ENCODE assay signal across 18 mouse cellular contexts in the genomic region with DNA sequence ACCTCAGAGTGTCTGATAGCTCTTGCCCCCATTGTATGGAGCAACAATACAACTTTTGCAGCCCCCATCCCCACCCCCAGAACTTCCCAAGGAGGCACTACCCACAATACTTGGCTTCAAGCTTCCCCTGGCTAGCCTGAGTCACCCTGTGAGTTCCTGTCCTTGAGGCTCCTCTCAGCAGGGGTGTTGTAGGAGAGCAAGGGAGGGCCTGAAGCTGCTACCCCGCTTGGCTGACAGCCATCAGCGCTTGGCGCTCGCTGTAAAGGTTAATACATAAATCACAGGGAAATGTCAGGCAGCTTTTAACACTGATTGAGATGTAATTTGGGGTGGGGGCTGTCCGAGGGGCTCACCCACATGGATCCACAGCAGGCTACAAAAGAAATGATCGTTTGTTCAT. TPM values are rescaled to one million over a fixed set of nuclear protein-coding genes. Genes with fewer than 3 reads are reported as not detected.
A peak's percentile ranks its signal among the peaks of the same experiment; 100 is the strongest.
DNase-seq lines count a peak whose midpoint lies in the region; ATAC-seq and TF ChIP-seq lines count a peak whose summit lies in the region.
"Had no signal": no experiment of that assay in that cellular context is flagged by ENCODE, and none has a peak within 500 bp of the region (broad histone marks: within the 10 kb centered on the region; RNA-seq: fewer than 3 reads in every experiment).

No protein-coding gene starts in this region.

- 43% methylated on average over 6 of the region's 6 CpGs for WGBS in embryonic facial prominence, embryonic 14.5 days
- WGBS in embryonic facial prominence, embryonic 10.5 days: 70% methylated on average over 6 of the region's 6 CpGs
- WGBS in kidney, postnatal 0 days: 8% methylated on average over 6 of the region's 6 CpGs
- 22% methylated on average over 6 of the region's 6 CpGs for WGBS in kidney, embryonic 14.5 days

- no peak for ATAC-seq in embryonic facial prominence, embryonic 14.5 days (ENCODE audit: low read depth)
- ATAC-seq in kidney, postnatal 0 days (replicated peaks; ENCODE audit: low FRiP score, low read depth): peak; percentile 52; the same call in 1 of the 2 replicates
- ATAC-seq in kidney, embryonic 14.5 days (ENCODE audit: low FRiP score, low TSS enrichment): no peak

- H3K27me3 ChIP-seq in embryonic facial prominence, embryonic 14.5 days (replicated peaks; ENCODE audit: control insufficient read depth, insufficient read depth, low read length): no peaks in the 10 kb centered on the region
- H3K27me3 ChIP-seq in embryonic facial prominence, embryonic 10.5 days (replicated peaks; ENCODE audit: low read depth, poor library complexity, severe bottlenecking): no peaks in the 10 kb centered on the region
- H3K27me3 ChIP-seq in kidney, postnatal 0 days (ENCODE audit: insufficient read depth, low read length): no peaks in the 10 kb centered on the region
- H3K27me3 ChIP-seq in kidney, embryonic 14.5 days (ENCODE audit: control insufficient read depth, insufficient read depth, low read length): no peaks in the 10 kb centered on the region
- H3K27me3 ChIP-seq: neural tube, embryonic 12.5 days had no signal

- no peak for TF ChIP-seq CTCF in kidney, postnatal 0 days (IDR thresholded peaks at IDR 0.05; ENCODE audit: low read depth)

- no peak overlapping the region for H3K4me3 ChIP-seq in embryonic facial prominence, embryonic 14.5 days (ENCODE audit: low read depth, low read length)
- H3K4me3 ChIP-seq in embryonic facial prominence, embryonic 10.5 days: no peak overlapping the region
- no peak overlapping the region for H3K4me3 ChIP-seq in kidney, postnatal 0 days (replicated peaks; ENCODE audit: low read depth, low read length)
- no peak overlapping the region for H3K4me3 ChIP-seq in kidney, embryonic 14.5 days (ENCODE audit: low read length)
- H3K4me3 ChIP-seq: erythroblast, embryonic 14.5 days; neural tube, embryonic 12.5 days had no signal

- no peak overlapping the region for H3K27ac ChIP-seq in embryonic facial prominence, embryonic 14.5 days (replicated peaks; ENCODE audit: low read depth, low read length)
- H3K27ac ChIP-seq in embryonic facial prominence, embryonic 10.5 days (replicated peaks): no peak overlapping the region
- no peak overlapping the region for H3K27ac ChIP-seq in kidney, postnatal 0 days
- H3K27ac ChIP-seq in kidney, embryonic 14.5 days (ENCODE audit: low read depth, low read length): no peak overlapping the region
- H3K27ac ChIP-seq: liver, embryonic 14.5 days; neural tube, embryonic 12.5 days had no signal

- no peaks in the 10 kb centered on the region for H3K4me1 ChIP-seq in embryonic facial prominence, embryonic 14.5 days (ENCODE audit: control insufficient read depth, insufficient read depth, low read length)
- H3K4me1 ChIP-seq in embryonic facial prominence, embryonic 10.5 days: peaks cover under 1% of the 10 kb centered on the region
- peaks cover 6% of the 10 kb centered on the region; the same call in 1 of the 2 replicates for H3K4me1 ChIP-seq in kidney, postnatal 0 days (replicated peaks; ENCODE audit: insufficient read depth, low read length)
- H3K4me1 ChIP-seq in kidney, embryonic 14.5 days (ENCODE audit: control insufficient read depth, insufficient read depth, low read length): peaks cover 5% of the 10 kb centered on the region; the same call in 1 of the 2 replicates

- no peak overlapping the region for H3K4me2 ChIP-seq in embryonic facial prominence, embryonic 14.5 days (ENCODE audit: low read depth, low read length)
- H3K4me2 ChIP-seq in kidney, postnatal 0 days (ENCODE audit: low read length): no peak overlapping the region
- no peak overlapping the region for H3K4me2 ChIP-seq in kidney, embryonic 14.5 days (replicated peaks; ENCODE audit: low read depth, low read length)
- H3K4me2 ChIP-seq: neural tube, embryonic 12.5 days had no signal

- peak; percentile 54 for DNase-seq in embryonic facial prominence, embryonic 14.5 days (ENCODE audit: low spot score)
- DNase-seq in embryonic facial prominence, embryonic 10.5 days (ENCODE audit: low spot score): no peak
- peak; percentile 42 for DNase-seq in kidney, postnatal 0 days (ENCODE audit: low spot score)
- DNase-seq in MN1 (ENCODE audit: low spot score): peak; percentile 37
- peak; percentile 11 for DNase-seq in fibroblast of lung, adult 2 months (ENCODE audit: low read depth)
- no peak for DNase-seq in left cerebral cortex, adult 8-10 months (ENCODE audit: low spot score in 2 of 2)
- DNase-seq in layer of hippocampus, adult 9-10 months (ENCODE audit: low spot score): no peak
- DNase-seq: cerebellum, postnatal 14 days; heart, postnatal 10 days; thymus, adult 18-20 months had no signal

- H3K9me3 ChIP-seq in embryonic facial prominence, embryonic 14.5 days (ENCODE audit: control insufficient read depth, low read length): no peaks in the 10 kb centered on the region
- no peaks in the 10 kb centered on the region for H3K9me3 ChIP-seq in embryonic facial prominence, embryonic 10.5 days
- H3K9me3 ChIP-seq in kidney, postnatal 0 days (replicated peaks; ENCODE audit: low read length): no peaks in the 10 kb centered on the region
- H3K9me3 ChIP-seq in kidney, embryonic 14.5 days (ENCODE audit: control insufficient read depth, low read length): no peaks in the 10 kb centered on the region
- H3K9me3 ChIP-seq: neural tube, embryonic 12.5 days had no signal

- no peaks in the 10 kb centered on the region for H3K36me3 ChIP-seq in embryonic facial prominence, embryonic 14.5 days (ENCODE audit: control insufficient read depth, insufficient read depth, low read length)
- no peaks in the 10 kb centered on the region for H3K36me3 ChIP-seq in embryonic facial prominence, embryonic 10.5 days (replicated peaks)
- no peaks in the 10 kb centered on the region for H3K36me3 ChIP-seq in kidney, postnatal 0 days (ENCODE audit: insufficient read depth, low read length)
- no peaks in the 10 kb centered on the region for H3K36me3 ChIP-seq in kidney, embryonic 14.5 days (ENCODE audit: control insufficient read depth, insufficient read depth, low read length)
- H3K36me3 ChIP-seq: neural tube, embryonic 12.5 days had no signal

- 0 out of 2 replicates have a peak overlapping the region, but pooled peaks have one; percentile 5 for H3K9ac ChIP-seq in embryonic facial prominence, embryonic 14.5 days (ENCODE audit: low read depth, low read length)
- no peak overlapping the region for H3K9ac ChIP-seq in kidney, postnatal 0 days (ENCODE audit: low read depth, low read length)
- no peak overlapping the region for H3K9ac ChIP-seq in kidney, embryonic 14.5 days (ENCODE audit: low read depth, low read length)
- H3K9ac ChIP-seq: liver, embryonic 14.5 days; neural tube, embryonic 12.5 days had no signal

RNA-seq across cellular contexts. Expression of a gene that starts 13.5 kb away (rescaled TPM):
- polyA plus RNA-seq in embryonic facial prominence, embryonic 14.5 days (2014; fragmentation: Nextera tagmentation; extraction: Ambion mirVana): not detected in 2 replicates
- polyA plus RNA-seq in embryonic facial prominence, embryonic 10.5 days (2016; fragmentation: Nextera tagmentation; extraction: Ambion mirVana): not detected in 2 replicates
- not detected in 2 replicates for polyA plus RNA-seq in kidney, postnatal 0 days (2015; fragmentation: Nextera tagmentation; extraction: Ambion mirVana)
- polyA plus RNA-seq in kidney, embryonic 14.5 days (2014; fragmentation: Nextera tagmentation; extraction: Ambion mirVana): not detected in 2 replicates
- total RNA-seq in left cerebral cortex, adult 8-10 months (2022): not detected
- total RNA-seq: heart, postnatal 10 days; left cerebral cortex, postnatal 14 days; megakaryocyte-erythroid progenitor cell, adult 5-6 weeks; MEL had no signal
- polyA plus RNA-seq: erythroblast, embryonic 14.5 days; large intestine, adult 2 months; liver, embryonic 14.5 days; neural tube, embryonic 12.5 days had no signal

Comparison
In these comparisons a context has a peak if more than half of its experiments do, and no peak if none do; other contexts are left out.
1. DNase-seq: peak in embryonic facial prominence, embryonic 14.5 days (single experiment), kidney, postnatal 0 days (single experiment), MN1 (single experiment) and fibroblast of lung, adult 2 months (single experiment); none in embryonic facial prominence, embryonic 10.5 days (single experiment), left cerebral cortex, adult 8-10 months (0 of 2) and layer of hippocampus, adult 9-10 months (single experiment).